Mouse (Mus musculus) frontal cortex, adult 2 months (tissue): ENCODE measurements around the gene Gpr152. TPM values are rescaled to one million over a fixed set of nuclear protein-coding genes. Genes with fewer than 3 reads are reported as not detected.

ENCODE experiments used
- DNase-seq, 2 experiments: peaks; one replicate each; pipeline ENCODE4 v3.0.0; 2022; ENCODE audit warnings: low spot score in 1 of 2; ENCODE audit errors: extremely low spot score in 1 of 2
- polyA plus RNA-seq: library from polyadenylated mRNA; depleted of rRNA; stranded (reverse); fragments of >200 nt; gene quantifications from 2 replicates; pipeline ENCODE4 v1.2.3, GENCODE M21; 2012

The Gpr152 gene
- polyA plus RNA-seq, 1 experiment = 0.06 TPM

- no peak for DNase-seq
These were observed 27.3 kb downstream of the Gpr152 start for GRCm38 (mm10) chr19:4166678-4167476.

DNA sequence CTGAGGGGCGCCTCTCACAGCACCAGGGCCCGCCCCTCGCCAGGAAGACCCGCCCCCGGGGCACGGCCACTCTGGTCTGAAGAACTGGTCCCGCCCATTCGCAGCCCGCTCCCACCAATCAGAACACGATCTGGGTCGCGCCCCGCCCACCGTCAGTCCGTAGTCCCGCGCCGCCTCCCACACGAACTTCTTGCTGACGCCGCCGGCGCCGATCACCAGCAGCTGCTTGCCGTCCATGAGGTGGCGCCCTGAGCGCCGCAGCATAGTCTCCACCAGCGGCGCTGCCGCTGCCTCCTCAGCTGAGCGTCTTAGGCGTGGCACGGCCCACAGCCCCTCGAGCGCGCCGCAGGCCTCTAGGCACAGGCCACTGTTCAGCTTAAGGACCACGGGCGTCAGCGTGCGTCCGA lies 29.8 kb downstream of the Gpr152 start:
- DNase-seq = peak; percentile 98 to 100

DNA sequence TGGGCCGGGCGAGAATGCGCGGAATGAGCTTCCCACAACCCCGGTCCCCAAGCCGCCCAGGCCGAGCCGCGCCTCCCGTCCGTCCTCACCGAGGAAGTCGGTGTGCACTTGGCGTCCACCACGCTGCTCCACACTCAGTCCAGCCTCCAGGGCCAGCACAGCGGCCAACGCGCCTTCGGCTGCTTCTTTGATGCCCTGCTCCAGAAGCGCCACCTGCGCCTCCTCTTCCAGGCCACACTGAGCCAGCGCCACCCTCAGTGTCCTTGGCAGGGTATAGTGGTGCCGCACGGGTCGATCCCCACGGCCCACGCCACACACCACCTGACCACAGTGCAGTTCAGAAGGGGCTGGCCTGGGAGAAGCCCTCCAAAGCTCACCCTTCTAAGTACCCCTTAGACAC lies 30.2 kb downstream of the Gpr152 start:
- no peak for DNase-seq

DNA sequence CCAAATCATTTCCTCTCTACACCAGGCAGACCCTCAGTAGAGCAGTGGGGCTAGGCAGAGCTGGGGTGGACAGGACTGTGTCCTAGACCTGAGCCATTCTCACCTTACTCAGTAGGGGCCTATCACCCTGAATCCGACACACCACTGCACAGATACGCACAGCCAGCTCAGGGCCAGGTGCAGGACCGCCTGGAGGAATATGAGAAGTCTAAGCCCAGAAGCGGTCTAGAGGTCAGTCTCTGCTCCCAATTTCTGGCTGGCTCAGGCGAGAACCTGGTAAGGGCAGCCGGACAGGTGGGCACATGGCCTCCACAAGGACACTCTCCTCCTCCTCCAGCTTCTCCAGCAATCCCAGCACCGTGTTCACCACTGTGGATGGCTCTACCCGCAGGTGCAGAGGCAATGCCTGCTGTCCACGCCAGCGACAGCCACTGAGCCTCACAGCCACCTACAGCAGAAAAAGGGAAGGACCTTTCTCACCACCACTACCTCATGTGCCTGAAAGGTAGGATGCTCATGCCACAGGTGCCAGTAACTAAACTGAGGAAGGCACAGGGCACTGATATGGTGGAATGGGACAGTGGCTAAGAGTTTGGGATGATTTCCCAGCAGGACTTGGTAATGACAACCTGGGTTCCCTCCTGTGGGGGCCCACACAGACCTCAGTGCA lies 31.3 kb downstream of the Gpr152 start:
- DNase-seq = no peak

- DNase-seq = no peak
These were observed 32.1 kb downstream of the Gpr152 start for GRCm38 (mm10) chr19:4171393-4172290.

GRCm38 (mm10) chr19:4172925-4173324 lies 33.3 kb downstream of the Gpr152 start:
- no peak for DNase-seq

DNA sequence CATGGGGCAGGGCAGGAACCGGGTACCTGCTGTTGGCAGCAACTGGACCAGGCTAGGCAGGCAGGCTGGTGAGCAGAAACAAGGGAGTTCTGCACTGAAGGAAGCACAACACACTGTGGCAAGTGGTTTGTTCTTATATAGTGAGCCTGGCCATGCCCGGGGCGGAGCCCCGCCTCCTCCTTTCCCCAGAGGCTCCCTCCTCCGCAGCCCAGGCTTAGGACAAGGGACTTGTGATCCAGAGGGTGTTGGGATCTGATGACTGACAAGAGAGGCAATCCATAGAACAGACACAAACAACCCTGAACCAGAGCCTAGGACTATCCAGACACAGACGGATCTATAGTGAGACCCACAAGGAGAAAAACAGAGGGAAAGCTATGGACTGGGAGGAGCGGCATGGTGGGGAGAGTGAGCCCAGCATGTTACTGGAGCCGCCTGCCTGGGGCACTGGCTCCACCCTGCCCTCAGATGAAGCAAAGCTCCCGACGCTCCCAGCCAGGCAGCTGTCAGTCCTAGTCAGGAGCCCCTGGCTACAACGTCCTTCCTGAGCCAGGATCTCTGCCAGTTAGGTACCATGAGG lies 35.9 kb downstream of the Gpr152 start, which contains the start of gene Carns1:
TSS of gene Carns1 (minus strand) at position 112 of the 580 bp plus-strand sequence.
- DNase-seq = no peak

- DNase-seq = no peak
These were observed 40.8 kb downstream of the Gpr152 start for GRCm38 (mm10) chr19:4180411-4180810.

GRCm38 (mm10) chr19:4181892-4182291 lies 42.3 kb downstream of the Gpr152 start:
- peak; percentile 61 to 86 for DNase-seq

DNA sequence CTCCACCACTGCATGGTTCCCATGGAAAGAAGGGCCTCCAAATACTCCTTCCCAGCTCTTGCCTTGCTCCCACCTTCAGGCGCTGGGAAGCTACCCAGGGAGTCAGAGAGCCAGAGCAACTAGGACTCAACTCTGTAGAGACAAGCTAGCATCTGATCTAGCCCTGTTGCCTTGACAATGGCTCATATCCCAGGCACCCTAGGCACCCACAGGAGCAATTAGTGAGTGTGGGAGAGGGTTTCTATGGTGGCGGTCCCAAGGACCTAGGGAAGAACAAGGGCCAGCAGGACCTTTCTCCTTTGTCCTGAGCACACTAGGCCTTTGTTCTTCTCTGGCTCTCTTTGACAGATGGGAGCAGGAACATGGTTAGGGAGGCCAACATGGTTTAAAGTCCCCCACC lies 44.1 kb downstream of the Gpr152 start:
- DNase-seq = no peak

DNA sequence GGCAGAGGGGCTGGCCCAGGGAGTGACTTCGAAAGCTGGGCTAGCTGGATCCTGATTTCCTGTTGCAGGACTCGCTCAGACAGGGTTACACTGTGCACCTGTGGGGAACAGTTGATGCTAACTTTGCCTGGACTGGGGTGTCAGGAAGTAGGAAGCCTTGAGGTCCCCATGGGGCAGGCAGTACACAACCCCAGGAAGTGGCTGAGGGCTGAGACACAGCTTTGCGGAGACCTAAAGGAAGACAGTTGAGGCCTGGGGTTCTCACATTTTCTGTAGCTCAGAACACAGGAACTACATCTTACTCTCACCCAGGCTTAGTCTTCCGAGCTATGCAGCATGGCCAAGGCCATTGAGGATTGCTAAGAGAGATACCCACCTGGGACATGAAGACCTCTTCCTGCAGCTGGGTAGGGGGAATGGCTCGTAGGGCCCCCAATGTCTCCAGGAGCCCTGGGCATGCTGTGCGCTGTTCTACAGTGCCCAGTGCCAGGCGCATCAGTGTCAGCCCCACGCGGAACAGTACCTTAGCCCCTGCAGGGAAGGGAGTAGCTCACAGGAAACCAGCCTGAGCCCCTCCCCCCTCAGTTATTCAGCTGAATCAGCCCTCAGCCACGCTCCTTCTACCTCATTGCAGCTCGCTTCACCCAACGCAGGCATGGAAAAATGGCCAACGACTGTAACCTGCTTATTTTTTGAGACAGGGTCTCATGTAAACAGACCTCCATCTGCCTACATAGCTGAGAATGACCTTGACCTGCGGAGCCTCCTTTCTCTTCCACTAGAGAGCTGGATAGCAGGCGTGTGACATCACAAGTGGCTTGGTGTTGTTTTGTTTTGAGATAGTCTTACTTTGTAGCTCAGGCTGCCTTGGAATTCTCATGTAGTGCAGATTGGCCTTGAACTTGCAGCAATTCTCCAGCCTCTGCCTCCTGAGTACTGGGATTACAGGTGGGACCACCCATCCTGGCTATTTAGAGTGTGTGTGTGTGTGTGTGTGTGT lies 45.7 kb downstream of the Gpr152 start:
- no peak for DNase-seq

- no peak for DNase-seq
These were observed 47.7 kb downstream of the Gpr152 start for GRCm38 (mm10) chr19:4187303-4187702.

GRCm38 (mm10) chr19:4189051-4189620 lies 49.5 kb downstream of the Gpr152 start:
- DNase-seq = no peak

- DNase-seq = no peak
These were observed 51.3 kb downstream of the Gpr152 start, which contains the start of gene Tbc1d10c for GRCm38 (mm10) chr19:4190831-4191334. Gene Tbc1d10c, minus strand, starts transcription at chr19:4191284.

DNA sequence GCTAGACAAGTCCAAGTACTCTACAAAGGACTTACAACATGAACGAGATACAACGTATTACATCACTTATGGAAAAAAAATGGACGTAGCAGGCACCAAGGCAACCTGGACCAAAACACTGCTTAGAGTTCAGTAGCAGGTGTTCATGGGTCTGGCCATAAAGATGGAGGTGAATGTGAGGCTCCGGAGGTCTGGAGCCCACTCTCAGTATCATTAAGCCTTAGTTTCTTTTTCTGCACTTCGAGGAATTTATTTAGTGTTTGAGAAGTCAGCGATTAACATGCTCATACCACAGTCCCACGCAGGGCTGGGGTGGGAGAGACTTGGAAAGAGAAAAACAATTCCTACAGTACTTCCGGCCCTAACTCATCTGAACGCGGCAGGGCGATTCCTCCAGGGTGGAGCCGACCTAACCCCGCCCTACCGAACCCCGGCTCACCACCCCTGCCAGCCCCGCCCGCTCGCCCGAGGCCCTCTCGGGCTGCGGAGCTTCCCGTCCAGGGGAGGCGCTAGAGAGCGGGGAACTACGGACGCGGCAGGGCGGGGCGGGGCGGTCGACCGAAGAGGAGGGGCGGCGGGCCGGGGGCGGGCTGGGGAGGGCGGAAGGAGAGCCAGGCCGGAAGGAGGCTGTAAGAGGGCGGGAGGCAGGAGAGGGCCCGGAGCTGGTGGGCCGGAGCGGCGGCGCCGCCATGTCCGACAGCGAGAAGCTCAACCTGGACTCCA lies 52.1 kb downstream of the Gpr152 start, which contains the start of gene Ppp1ca:
TSS of gene Ppp1ca (plus strand) at position 538 of the 723 bp plus-strand sequence.
- DNase-seq = peak; percentile 77 to 95

GRCm38 (mm10) chr19:4192251-4192985 lies 52.8 kb downstream of the Gpr152 start:
- DNase-seq = no peak

DNA sequence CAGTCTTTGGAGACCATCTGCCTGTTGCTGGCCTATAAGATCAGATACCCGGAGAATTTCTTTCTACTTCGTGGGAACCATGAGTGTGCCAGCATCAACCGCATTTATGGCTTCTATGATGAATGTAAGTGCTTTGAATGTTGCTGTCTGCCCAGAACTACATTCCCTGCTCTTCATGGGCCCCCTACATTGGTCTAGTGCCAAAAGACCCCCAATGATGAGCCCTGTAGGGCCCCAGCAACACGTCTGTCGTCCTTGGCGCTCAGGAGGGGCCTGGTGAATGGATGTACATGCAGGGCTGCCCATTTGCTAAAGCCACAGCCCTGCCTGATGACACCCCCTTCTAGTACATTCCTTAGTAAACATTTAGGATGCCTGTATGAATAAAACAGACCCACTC lies 53.5 kb downstream of the Gpr152 start:
- no peak for DNase-seq
